Mouse (Mus musculus) heart, embryonic 12.5 days (tissue): ENCODE measurements at regions not wholly inside any gene's neighbourhood (a gene's known extent, or its start where the extent isn't known, plus 50 kb on each side); places are given as distances from the start of the nearest gene placed in this dataset.
A peak's percentile ranks its signal among the peaks of the same experiment; 100 is the strongest.

Experiments used
- ATAC-seq: fragments of 200-750 bp; cut with Nextera tagmentation; 2 replicates; pipeline ENCODE4 v1.8.0; 2017; ENCODE audit warnings: moderate TSS enrichment, moderate library complexity; ENCODE audit not compliant: insufficient number of reproducible peaks, low FRiP score
- H3K27ac ChIP-seq: fragments of 300-500 bp; sonication (generic); 2 replicates; pipeline ENCODE4 v1.5.1; 2016; ENCODE audit warnings: mild to moderate bottlenecking, moderate library complexity; ENCODE audit not compliant: poor library complexity, severe bottlenecking
- H3K27me3 ChIP-seq: fragments of 300-500 bp; sonication (generic); replicated peaks from 2 replicates; pipeline ENCODE4 v1.6.1; 2016; ENCODE audit warnings: mild to moderate bottlenecking, moderate library complexity
- H3K36me3 ChIP-seq: fragments of 300-500 bp; sonication (generic); 2 replicates; pipeline ENCODE4 v1.6.1; 2016; ENCODE audit warnings: mild to moderate bottlenecking, moderate library complexity
- H3K4me1 ChIP-seq: fragments of 300-500 bp; sonication (generic); replicated peaks from 2 replicates; pipeline ENCODE4 v1.6.1; 2016; ENCODE audit warnings: mild to moderate bottlenecking
- H3K4me2 ChIP-seq: fragments of 300-500 bp; sonication (generic); 2 replicates; pipeline ENCODE4 v1.6.1; 2016; ENCODE audit warnings: mild to moderate bottlenecking, moderate library complexity
- H3K4me3 ChIP-seq: fragments of 300-500 bp; sonication (generic); 2 replicates; pipeline ENCODE4 v1.5.1; 2016; ENCODE audit warnings: mild to moderate bottlenecking
- H3K9ac ChIP-seq: fragments of 300-500 bp; sonication (generic); 2 replicates; pipeline ENCODE4 v1.6.1; 2016; ENCODE audit warnings: mild to moderate bottlenecking, moderate library complexity
- H3K9me3 ChIP-seq: fragments of 300-500 bp; sonication (generic); replicated peaks from 2 replicates; pipeline ENCODE4 v1.6.1; 2016; ENCODE audit warnings: mild to moderate bottlenecking, moderate library complexity
- WGBS: fragments of 180-500 bp; shearing (Covaris S2); methylation state at CpG from one replicate; pipeline ENCODE4 v1.1.7; 2016; 5-methylcytosine and 5-hydroxymethylcytosine counted together

- Histone ChIP-seq H3K27me3 (0 out of 2 replicates have a peak, but pooled peaks cover 5% of the 10 kb centered on the region), H3K4me1 (peaks cover 27% of the 10 kb centered on the region; the same call in 1 of the 2 replicates), H3K4me3 (no peak overlapping the region), H3K27ac (peak overlapping the region; percentile 47; the same call in 1 of the 2 replicates), H3K4me2 (no peak overlapping the region), H3K9me3 (no peaks in the 10 kb centered on the region; the same call in 1 of the 2 replicates), H3K36me3 (no peaks in the 10 kb centered on the region), H3K9ac (no peak overlapping the region)
- WGBS, result 52% methylated on average over 5 of the region's 5 CpGs
- no peak for ATAC-seq
Observed at GRCm38 (mm10) chr11:113183556-113183955, 401.5 kb downstream of the Sox9 start.

- Histone ChIP-seq H3K27me3 (0 out of 2 replicates have a peak, but pooled peaks cover 4% of the 10 kb centered on the region), H3K9me3 (no peaks in the 10 kb centered on the region; the same call in 1 of the 2 replicates), H3K4me3 (no peak overlapping the region), H3K9ac (no peak overlapping the region), H3K4me1 (peaks cover 23% of the 10 kb centered on the region; the same call in 1 of the 2 replicates), H3K27ac (peak overlapping the region; percentile 47; the same call in 1 of the 2 replicates), H3K4me2 (no peak overlapping the region), H3K36me3 (no peaks in the 10 kb centered on the region)
- WGBS, result 29% methylated on average over 9 of the region's 9 CpGs
- ATAC-seq, result no peak
Observed at GRCm38 (mm10) chr11:113184095-113184494, 402.1 kb downstream of the Sox9 start.

GRCm38 (mm10) chr11:113187407-113187806 lies 405.4 kb downstream of the Sox9 start:
- ATAC-seq, result no peak
- Histone ChIP-seq H3K4me2 (no peak overlapping the region), H3K4me3 (no peak overlapping the region), H3K9ac (no peak overlapping the region), H3K27ac (0 out of 2 replicates have a peak overlapping the region, but pooled peaks have one; percentile 1), H3K4me1 (peaks cover 21% of the 10 kb centered on the region; the same call in 1 of the 2 replicates), H3K9me3 (no peaks in the 10 kb centered on the region), H3K27me3 (no peaks in the 10 kb centered on the region), H3K36me3 (no peaks in the 10 kb centered on the region)
- 74% methylated on average over 8 of the region's 8 CpGs for WGBS

- peak overlapping the region; percentile 67; the same call in 1 of the 2 replicates for H3K27ac ChIP-seq
- H3K27me3 ChIP-seq, result no peaks in the 10 kb centered on the region
- ATAC-seq, result peak; percentile 38; the same call in 1 of the 2 replicates
- no peak overlapping the region for H3K4me2 ChIP-seq
- H3K36me3 ChIP-seq, result no peaks in the 10 kb centered on the region
- peaks cover 21% of the 10 kb centered on the region; the same call in 1 of the 2 replicates for H3K4me1 ChIP-seq
- no peak overlapping the region for H3K4me3 ChIP-seq
- H3K9ac ChIP-seq, result no peak overlapping the region
- no peaks in the 10 kb centered on the region for H3K9me3 ChIP-seq
- WGBS, result 39% methylated on average over 4 of the region's 4 CpGs
Observed at GRCm38 (mm10) chr11:113188263-113188920, 406.4 kb downstream of the Sox9 start.

GRCm38 (mm10) chr11:113190006-113190405 lies 408.0 kb downstream of the Sox9 start:
- no peak overlapping the region for H3K4me3 ChIP-seq
- no peaks in the 10 kb centered on the region for H3K36me3 ChIP-seq
- H3K9me3 ChIP-seq, result no peaks in the 10 kb centered on the region
- H3K4me2 ChIP-seq, result no peak overlapping the region
- WGBS, result 83% methylated on average over 6 of the region's 6 CpGs
- no peak overlapping the region for H3K9ac ChIP-seq
- no peaks in the 10 kb centered on the region for H3K27me3 ChIP-seq
- no peak for ATAC-seq
- peaks cover 10% of the 10 kb centered on the region; the same call in 1 of the 2 replicates for H3K4me1 ChIP-seq
- no peak overlapping the region for H3K27ac ChIP-seq

- Histone ChIP-seq H3K9ac (no peak overlapping the region), H3K4me2 (no peak overlapping the region), H3K36me3 (no peaks in the 10 kb centered on the region), H3K4me1 (peaks cover 10% of the 10 kb centered on the region; the same call in 1 of the 2 replicates), H3K4me3 (no peak overlapping the region), H3K9me3 (no peaks in the 10 kb centered on the region), H3K27ac (no peak overlapping the region), H3K27me3 (no peaks in the 10 kb centered on the region)
- ATAC-seq, result no peak
- WGBS, result 74% methylated on average over 4 of the region's 4 CpGs
Observed at GRCm38 (mm10) chr11:113190520-113190919, 408.5 kb downstream of the Sox9 start.

GRCm38 (mm10) chr11:113191006-113191405 lies 409.0 kb downstream of the Sox9 start:
- Histone ChIP-seq H3K9me3 (no peaks in the 10 kb centered on the region), H3K4me2 (no peak overlapping the region), H3K36me3 (no peaks in the 10 kb centered on the region), H3K27ac (no peak overlapping the region), H3K9ac (no peak overlapping the region), H3K4me3 (no peak overlapping the region), H3K27me3 (no peaks in the 10 kb centered on the region), H3K4me1 (peaks cover 10% of the 10 kb centered on the region; the same call in 1 of the 2 replicates)
- 85% methylated on average over 7 of the region's 7 CpGs for WGBS
- ATAC-seq, result no peak

- Histone ChIP-seq H3K9ac (no peak overlapping the region), H3K4me3 (no peak overlapping the region), H3K4me2 (peak overlapping the region; percentile 23; the same call in 1 of the 2 replicates), H3K27me3 (no peaks in the 10 kb centered on the region), H3K9me3 (no peaks in the 10 kb centered on the region), H3K27ac (no peak overlapping the region), H3K36me3 (no peaks in the 10 kb centered on the region), H3K4me1 (peaks cover 7% of the 10 kb centered on the region; the same call in 1 of the 2 replicates)
- 50% methylated on average over 22 of the region's 22 CpGs for WGBS
- no peak for ATAC-seq
Observed at GRCm38 (mm10) chr11:113192086-113192856, 410.2 kb downstream of the Sox9 start.

GRCm38 (mm10) chr11:113194144-113194827 lies 412.3 kb downstream of the Sox9 start:
- H3K4me2 ChIP-seq, result no peak overlapping the region
- peaks cover 11% of the 10 kb centered on the region; the same call in 1 of the 2 replicates for H3K4me1 ChIP-seq
- 76% methylated on average over 15 of the region's 15 CpGs for WGBS

More at GRCm38 (mm10) chr11:113194144-113194827, 412.3 kb downstream of the Sox9 start:
- no peak overlapping the region for H3K27ac ChIP-seq
- no peaks in the 10 kb centered on the region for H3K36me3 ChIP-seq
- H3K27me3 ChIP-seq, result 0 out of 2 replicates have a peak, but pooled peaks cover 11% of the 10 kb centered on the region
- no peak for ATAC-seq
- H3K9ac ChIP-seq, result no peak overlapping the region
- no peaks in the 10 kb centered on the region for H3K9me3 ChIP-seq
- H3K4me3 ChIP-seq, result no peak overlapping the region
